Mouse (Mus musculus) embryonic fibroblast, embryonic 13.5 days (primary cell): ENCODE data around the gene Edem1. TPM values are rescaled to one million over a fixed set of nuclear protein-coding genes. Genes with fewer than 3 reads are reported as not detected.

Experiments
- H3K27ac ChIP-seq: 2 replicates; pipeline ENCODE4 v1.5.1; 2012; ENCODE audit warnings: low read length, control low read depth, inconsistent platforms; ENCODE audit not compliant: insufficient read depth
- H3K4me1 ChIP-seq: 2 replicates; pipeline ENCODE4 v1.6.1; 2011; ENCODE audit warnings: low read length; ENCODE audit not compliant: control insufficient read depth, insufficient read depth
- H3K4me3 ChIP-seq: 2 replicates; pipeline ENCODE4 v1.5.1; 2011; ENCODE audit warnings: mild to moderate bottlenecking, control low read depth, low read length; ENCODE audit not compliant: insufficient read depth
- CTCF ChIP-seq: IDR thresholded peaks from 2 replicates; pipeline ENCODE4 v1.5.1; 2011; ENCODE audit warnings: mild to moderate bottlenecking, control low read depth, low read length, moderate library complexity, borderline replicate concordance; ENCODE audit not compliant: insufficient read depth
- POLR2A ChIP-seq: IDR thresholded peaks from 2 replicates; pipeline ENCODE4 v1.6.1; 2011; ENCODE audit warnings: low read depth, mild to moderate bottlenecking, control low read depth, low read length, moderate library complexity
- polyA plus RNA-seq: library from polyadenylated mRNA; stranded (reverse); fragments of >200 nt; gene quantifications from 2 replicates; pipeline ENCODE4 v1.2.4, GENCODE M21; 2011; ENCODE audit warnings: low read depth; ENCODE audit not compliant: missing spikeins, insufficient read length

Gene Edem1
- polyA plus RNA-seq, 1 experiment: 107 TPM

DNA sequence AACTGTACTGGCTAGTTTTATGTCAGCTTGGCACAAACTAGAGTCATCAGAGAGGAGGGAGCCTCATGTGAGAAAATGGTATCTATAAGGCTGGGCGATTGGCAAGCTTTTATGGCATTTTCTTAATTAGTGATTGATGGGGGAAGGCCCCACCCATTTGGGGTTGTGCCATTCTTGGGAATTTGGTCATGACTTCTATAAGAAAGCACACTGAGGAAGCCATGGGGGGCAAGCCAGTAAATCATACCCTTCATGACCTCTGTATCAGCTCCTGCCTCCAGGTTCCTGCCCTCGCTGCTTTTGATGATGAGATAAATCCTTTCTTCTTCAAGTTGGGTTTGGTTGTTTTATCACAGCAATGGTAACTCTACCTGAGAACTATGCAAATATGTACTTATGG, 42.0 kb downstream of the Edem1 start:
- H3K4me1 ChIP-seq: no peaks in the 10 kb centered on the region
- TF ChIP-seq POLR2A (no peak), CTCF (no peak)
- no peak overlapping the region for H3K4me3 ChIP-seq
- no peak overlapping the region for H3K27ac ChIP-seq

- no peak overlapping the region for H3K4me3 ChIP-seq
- TF ChIP-seq POLR2A: no peak
- no peak for TF ChIP-seq CTCF
These were observed 42.8 kb downstream of the Edem1 start for GRCm38 (mm10) chr6:108871251-108871650.

GRCm38 (mm10) chr6:108875344-108875743, 46.9 kb downstream of the Edem1 start:
- no peak overlapping the region for H3K27ac ChIP-seq
- no peaks in the 10 kb centered on the region for H3K4me1 ChIP-seq
- H3K4me3 ChIP-seq: no peak overlapping the region
- TF ChIP-seq CTCF (no peak), POLR2A (no peak)

More at GRCm38 (mm10) chr6:108871251-108871650, 42.8 kb downstream of the Edem1 start:
- Histone ChIP-seq H3K27ac (no peak overlapping the region), H3K4me1 (no peaks in the 10 kb centered on the region)

DNA sequence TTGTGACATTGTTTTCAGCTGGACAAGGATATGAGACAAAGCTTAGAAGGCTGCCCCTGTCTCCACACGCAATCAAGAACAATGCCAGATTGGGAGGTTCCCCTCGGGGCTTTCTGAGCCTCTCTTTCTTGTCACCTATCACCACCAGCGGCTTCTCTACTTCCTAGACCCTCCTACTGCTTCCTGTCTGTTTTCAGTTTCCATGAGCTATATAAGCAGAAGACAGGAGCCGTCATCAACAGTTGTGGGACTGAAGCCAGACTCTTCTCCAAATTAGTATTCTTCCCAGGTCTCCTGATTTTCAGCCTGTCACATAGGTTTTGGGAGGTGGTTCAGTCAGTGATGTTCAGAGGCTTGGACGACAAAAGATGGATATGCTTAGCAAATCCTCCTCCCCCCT, 47.6 kb downstream of the Edem1 start:
- H3K4me1 ChIP-seq: no peaks in the 10 kb centered on the region
- H3K4me3 ChIP-seq: no peak overlapping the region
- TF ChIP-seq CTCF: no peak
- no peak for TF ChIP-seq POLR2A
- no peak overlapping the region for H3K27ac ChIP-seq

- H3K27ac ChIP-seq: no peak overlapping the region
- TF ChIP-seq POLR2A (no peak), CTCF (no peak)
- H3K4me1 ChIP-seq: no peaks in the 10 kb centered on the region
- H3K4me3 ChIP-seq: no peak overlapping the region
These were observed 48.0 kb downstream of the Edem1 start for GRCm38 (mm10) chr6:108876486-108876885.

- Histone ChIP-seq H3K27ac (no peak overlapping the region), H3K4me1 (no peaks in the 10 kb centered on the region), H3K4me3 (no peak overlapping the region)
- TF ChIP-seq POLR2A (no peak), CTCF (no peak)
These were observed 52.0 kb downstream of the Edem1 start for GRCm38 (mm10) chr6:108880368-108881013.

DNA sequence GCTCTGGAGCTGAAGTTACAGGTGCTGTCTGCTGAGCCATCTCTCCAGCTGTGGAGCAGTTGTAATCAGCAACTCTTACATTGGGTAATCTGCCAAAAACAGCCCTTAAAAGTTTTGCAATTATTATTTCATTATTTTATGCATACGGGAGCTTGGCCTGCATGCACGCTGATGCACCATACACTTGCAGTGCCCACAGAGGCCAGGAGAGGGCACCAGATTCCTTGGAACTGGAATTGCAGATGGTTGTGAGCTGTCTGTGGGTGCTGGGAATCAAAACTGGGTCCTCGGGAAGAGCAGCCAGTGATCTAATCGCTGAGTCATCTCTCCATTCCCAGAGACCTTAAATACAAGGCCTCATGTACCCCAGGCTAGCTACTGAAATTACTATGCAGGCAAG, 52.6 kb downstream of the Edem1 start:
- TF ChIP-seq CTCF (no peak), POLR2A (no peak)

DNA sequence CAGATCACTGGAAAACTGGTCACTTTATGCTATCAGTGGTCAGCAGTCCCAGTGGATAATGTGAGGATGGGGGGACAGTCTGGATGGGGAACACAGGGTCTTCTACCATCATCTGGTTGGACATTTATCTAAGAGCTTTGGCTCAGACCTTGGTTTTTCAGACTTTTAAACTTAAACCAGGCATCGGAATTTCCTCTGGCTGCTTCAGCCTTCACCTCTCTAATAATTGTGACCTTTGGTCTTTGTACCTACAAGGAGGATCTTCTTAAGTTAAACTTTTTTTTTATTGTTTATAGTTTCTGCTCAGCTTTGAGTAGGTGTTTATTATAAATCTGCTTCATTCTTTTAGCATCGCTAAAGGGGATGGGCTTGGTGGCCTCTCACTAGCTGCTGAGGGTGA, 55.4 kb downstream of the Edem1 start:
- TF ChIP-seq CTCF (no peak), POLR2A (no peak)
- H3K4me1 ChIP-seq: no peaks in the 10 kb centered on the region
- H3K27ac ChIP-seq: no peak overlapping the region
- no peak overlapping the region for H3K4me3 ChIP-seq

More for the DNA sequence above, 52.6 kb downstream of the Edem1 start:
- no peaks in the 10 kb centered on the region for H3K4me1 ChIP-seq
- no peak overlapping the region for H3K4me3 ChIP-seq
- H3K27ac ChIP-seq: no peak overlapping the region

DNA sequence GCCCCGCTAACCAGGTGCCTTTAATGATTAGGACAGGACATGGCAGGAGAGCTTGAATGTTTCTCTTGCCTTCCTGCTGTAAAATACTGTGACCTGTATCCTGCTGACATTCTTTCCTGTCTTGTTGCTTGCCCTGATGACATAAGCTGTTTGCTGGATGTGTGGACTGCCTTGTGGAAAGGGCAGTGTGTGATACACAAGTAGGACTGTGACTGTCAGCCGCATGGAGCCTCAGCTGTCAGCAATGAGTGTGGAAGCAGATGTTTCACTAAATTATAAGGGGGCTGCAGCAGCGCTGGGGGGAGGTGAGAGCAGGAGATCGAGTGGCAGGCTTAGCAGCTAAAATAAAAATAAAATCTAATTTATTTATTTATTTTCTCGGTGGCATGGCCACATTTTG, 56.2 kb downstream of the Edem1 start:
- no peak overlapping the region for H3K4me3 ChIP-seq
- TF ChIP-seq POLR2A (no peak), CTCF (no peak)
- no peak overlapping the region for H3K27ac ChIP-seq
- H3K4me1 ChIP-seq: no peaks in the 10 kb centered on the region

GRCm38 (mm10) chr6:108886346-108886745, 57.9 kb downstream of the Edem1 start:
- no peaks in the 10 kb centered on the region for H3K4me1 ChIP-seq
- TF ChIP-seq POLR2A: no peak
- no peak for TF ChIP-seq CTCF
- no peak overlapping the region for H3K4me3 ChIP-seq
- no peak overlapping the region for H3K27ac ChIP-seq
